Mouse (Mus musculus) hindbrain, embryonic 14.5 days (tissue): Measurements from ENCODE around the gene Tctn3. TPM values are rescaled to one million over a fixed set of nuclear protein-coding genes. Genes with fewer than 3 reads are reported as not detected.
A peak's percentile ranks its signal among the peaks of the same experiment; 100 is the strongest.
"Not testable (repeated sequence)": the region's sequence is repeated elsewhere in the genome, so short reads cannot be mapped to it uniquely, and the experiment has no call there.

Source experiments
- ATAC-seq: fragments of 200-750 bp; cut with Nextera tagmentation; 2 replicates; pipeline ENCODE4 v1.8.0; 2017; ENCODE audit warnings: moderate number of reproducible peaks, mild to moderate bottlenecking, moderate TSS enrichment, moderate library complexity; ENCODE audit not compliant: low FRiP score
- DNase-seq: peaks from one replicate; pipeline ENCODE4 v3.0.0-alpha.2; 2015; ENCODE audit warnings: low spot score
- H3K27ac ChIP-seq: fragments of 300-500 bp; sonication (generic); 2 replicates; pipeline ENCODE4 v1.5.1; 2014; ENCODE audit warnings: mild to moderate bottlenecking, moderate library complexity
- H3K27me3 ChIP-seq: fragments of 300-500 bp; sonication (generic); 2 replicates; pipeline ENCODE4 v1.6.1; 2014; ENCODE audit warnings: mild to moderate bottlenecking, low read length, mixed read lengths; ENCODE audit not compliant: control insufficient read depth, insufficient read depth
- H3K36me3 ChIP-seq: fragments of 300-500 bp; sonication (generic); replicated peaks from 2 replicates; pipeline ENCODE4 v1.6.1; 2014; ENCODE audit not compliant: control insufficient read depth, insufficient read depth
- H3K4me1 ChIP-seq: fragments of 300-500 bp; sonication (generic); replicated peaks from 2 replicates; pipeline ENCODE4 v1.6.1; 2014; ENCODE audit warnings: antibody characterized with exemption, low read length, mixed read lengths; ENCODE audit not compliant: control insufficient read depth, insufficient read depth
- H3K4me2 ChIP-seq: fragments of 300-500 bp; sonication (generic); replicated peaks from 2 replicates; pipeline ENCODE4 v1.6.1; 2014; ENCODE audit warnings: mild to moderate bottlenecking, moderate library complexity
- H3K4me3 ChIP-seq: fragments of 300-500 bp; sonication (generic); replicated peaks from 2 replicates; pipeline ENCODE4 v1.5.1; 2014; ENCODE audit warnings: mild to moderate bottlenecking, low read length
- H3K9ac ChIP-seq: fragments of 300-500 bp; sonication (generic); 2 replicates; pipeline ENCODE4 v1.6.1; 2014
- H3K9me3 ChIP-seq: fragments of 300-500 bp; sonication (generic); 2 replicates; pipeline ENCODE4 v1.6.1; 2016; ENCODE audit warnings: low read length; ENCODE audit not compliant: control insufficient read depth
- WGBS: fragments of 180-500 bp; shearing (Covaris S2); extraction: QIAGEN DNeasy Blood & Tissue Kit; methylation state at CpG from one replicate; pipeline ENCODE4 v1.1.7; 2014; 5-methylcytosine and 5-hydroxymethylcytosine counted together
- polyA plus RNA-seq: library from polyadenylated mRNA; unstranded; fragments of >200 nt; fragmentation: Nextera tagmentation; extraction: Ambion mirVana; gene quantifications from 2 replicates; pipeline ENCODE4 v1.2.1, GENCODE M21; 2014

Gene Tctn3
- polyA plus RNA-seq, 1 experiment from 2014 or later: 14.0 TPM

DNA sequence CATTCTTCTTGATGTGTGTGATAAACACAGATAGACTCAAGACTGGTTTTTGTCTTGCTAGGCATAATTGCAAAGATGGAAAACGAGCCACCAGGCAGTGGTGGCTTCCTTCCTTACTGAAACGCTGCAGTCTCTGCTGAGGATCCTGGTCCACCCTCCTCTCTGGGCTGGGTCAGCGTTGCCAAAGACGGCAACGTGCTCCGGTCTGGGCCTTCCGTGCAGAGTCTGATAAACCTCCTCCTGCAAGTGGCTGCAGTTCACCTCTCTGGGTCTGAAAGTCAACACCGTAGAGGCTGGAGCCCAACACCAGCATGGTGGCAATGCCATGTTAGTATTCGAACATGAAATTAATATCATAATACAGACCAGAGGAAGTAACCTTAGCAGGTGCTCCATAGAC is 6.8 kb downstream of the Tctn3 start:
- H3K27me3 ChIP-seq: no peaks in the 10 kb centered on the region
- peaks cover 80% of the 10 kb centered on the region for H3K36me3 ChIP-seq
- DNase-seq (no peak), ATAC-seq (no peak)
- H3K4me2 ChIP-seq: no peak overlapping the region
- H3K4me3 ChIP-seq: no peak overlapping the region
- H3K9me3 ChIP-seq: no peaks in the 10 kb centered on the region
- WGBS: 97% methylated on average over 9 of the region's 9 CpGs
- no peak overlapping the region for H3K27ac ChIP-seq
- H3K9ac ChIP-seq: no peak overlapping the region
- H3K4me1 ChIP-seq: no peaks in the 10 kb centered on the region

DNA sequence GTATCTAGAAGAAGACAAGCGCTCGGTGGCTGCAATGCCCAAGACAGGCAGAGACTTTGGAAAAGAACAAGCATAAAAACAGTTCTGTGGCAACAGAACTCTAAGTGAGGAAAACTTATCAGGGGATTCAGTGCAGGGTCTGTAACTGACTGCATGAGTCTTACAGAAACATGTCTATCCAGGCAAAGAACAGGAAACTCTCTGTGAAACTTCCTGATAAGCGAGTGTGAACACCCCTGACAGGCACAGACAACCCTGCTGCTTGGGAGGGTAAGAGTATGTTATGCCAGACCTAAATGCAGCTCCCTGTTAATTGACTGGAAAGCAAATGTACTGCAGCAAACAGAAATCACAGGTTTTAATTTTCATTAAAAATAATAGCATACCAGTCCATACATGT is 10.2 kb downstream of the Tctn3 start:
- Histone ChIP-seq H3K36me3 (peaks cover 62% of the 10 kb centered on the region), H3K27me3 (no peaks in the 10 kb centered on the region), H3K4me3 (no peak overlapping the region), H3K27ac (no peak overlapping the region), H3K9me3 (no peaks in the 10 kb centered on the region), H3K4me1 (no peaks in the 10 kb centered on the region), H3K9ac (no peak overlapping the region), H3K4me2 (no peak overlapping the region)
- no peak for ATAC-seq
- DNase-seq: no peak
- 92% methylated on average over 3 of the region's 3 CpGs for WGBS

DNA sequence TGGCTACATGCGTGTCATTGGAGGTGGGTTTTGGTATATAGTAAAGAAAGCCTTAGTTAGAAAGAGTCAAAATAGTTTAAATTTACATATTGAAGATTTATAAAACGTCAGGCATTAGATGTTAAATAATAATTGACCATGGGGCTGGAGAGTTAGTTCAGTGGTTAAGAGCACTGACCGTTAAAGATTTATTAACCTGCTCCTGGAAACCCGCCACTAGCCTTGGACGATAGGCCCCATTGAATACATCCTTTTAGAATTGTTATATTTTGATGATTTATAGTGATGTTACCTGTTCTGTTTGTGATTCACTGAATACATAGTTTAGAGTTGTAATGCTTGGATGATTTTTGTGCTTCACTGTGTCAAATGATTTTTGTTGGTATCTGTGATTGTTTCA is 11.2 kb downstream of the Tctn3 start:
- not testable (repeated sequence) for H3K4me1 ChIP-seq, H3K9me3 ChIP-seq, H3K4me2 ChIP-seq, H3K4me3 ChIP-seq, DNase-seq, ATAC-seq, H3K9ac ChIP-seq, H3K27ac ChIP-seq, H3K27me3 ChIP-seq
- WGBS: 94% methylated on average over 5 of the region's 5 CpGs
- peaks cover 62% of the 10 kb centered on the region for H3K36me3 ChIP-seq

DNA sequence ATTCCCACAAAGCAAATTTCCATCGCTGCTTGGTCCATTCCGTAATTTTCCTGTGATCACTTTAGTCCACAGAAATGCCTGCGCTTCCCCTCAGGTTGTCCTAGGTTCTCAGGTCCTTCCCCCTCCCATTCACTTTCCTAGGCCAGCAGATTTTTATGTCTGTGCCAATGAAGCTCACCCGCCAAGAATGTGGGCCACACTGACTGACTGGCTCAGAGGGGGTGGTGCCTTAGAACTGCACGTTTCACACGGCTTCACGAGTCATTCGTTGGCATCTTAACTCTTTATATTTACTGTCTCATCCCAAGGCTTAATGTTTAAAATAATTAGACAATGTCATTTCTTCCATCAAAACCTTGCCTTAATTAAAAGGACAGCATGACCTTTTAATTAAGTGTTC is 16.2 kb downstream of the Tctn3 start:
- Histone ChIP-seq H3K27me3 (no peaks in the 10 kb centered on the region), H3K4me1 (no peaks in the 10 kb centered on the region), H3K4me3 (no peak overlapping the region), H3K9me3 (no peaks in the 10 kb centered on the region), H3K27ac (no peak overlapping the region), H3K36me3 (peaks cover 40% of the 10 kb centered on the region), H3K4me2 (no peak overlapping the region), H3K9ac (no peak overlapping the region)
- DNase-seq: no peak
- WGBS: 89% methylated on average over 8 of the region's 8 CpGs
- no peak for ATAC-seq

DNA sequence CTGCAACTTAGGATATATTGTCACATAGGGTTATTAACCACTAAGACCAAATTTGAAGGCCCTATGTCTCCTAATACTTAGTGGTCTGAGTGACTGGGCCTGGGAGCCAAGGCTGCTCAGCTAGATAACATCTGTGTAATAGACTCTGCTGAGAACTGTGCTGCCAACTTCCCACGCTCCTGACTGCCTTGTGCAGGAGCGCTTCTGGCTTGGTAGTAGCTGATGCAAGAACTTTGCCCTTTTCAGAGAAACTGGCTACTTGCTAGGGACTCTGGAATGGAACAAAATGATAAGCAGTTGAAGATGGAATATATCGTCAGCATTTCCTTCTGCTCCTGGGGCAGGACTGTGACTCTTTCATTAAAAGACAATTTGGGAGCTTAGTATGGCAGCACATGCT is 16.8 kb downstream of the Tctn3 start:
- Histone ChIP-seq H3K27ac (no peak overlapping the region), H3K36me3 (peaks cover 40% of the 10 kb centered on the region), H3K4me2 (no peak overlapping the region), H3K9me3 (no peaks in the 10 kb centered on the region), H3K27me3 (no peaks in the 10 kb centered on the region), H3K4me3 (no peak overlapping the region), H3K4me1 (no peaks in the 10 kb centered on the region), H3K9ac (no peak overlapping the region)
- ATAC-seq (no peak), DNase-seq (no peak)
- 95% methylated on average over 3 of the region's 3 CpGs for WGBS

DNA sequence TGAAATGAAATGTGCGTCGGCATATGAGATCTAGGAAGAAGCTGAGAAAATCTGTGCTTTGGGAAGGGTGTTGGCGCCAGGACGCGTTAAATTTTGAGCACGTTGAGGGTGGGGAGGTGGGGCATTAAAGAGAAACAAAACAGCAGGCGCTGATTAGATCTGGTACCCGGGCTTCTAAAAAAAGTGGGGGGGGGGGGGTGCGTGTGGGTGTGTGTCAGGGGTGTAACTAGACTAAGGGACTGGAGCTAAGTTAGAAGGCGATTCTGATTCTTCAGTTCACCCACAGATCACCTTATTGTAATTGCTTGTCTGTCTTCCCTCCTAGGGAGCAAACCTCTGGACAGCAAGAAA is 22.5 kb downstream of the Tctn3 start:
- Histone ChIP-seq H3K27ac (peak overlapping the region; percentile 77), H3K9me3 (no peaks in the 10 kb centered on the region), H3K4me1 (peaks cover 22% of the 10 kb centered on the region), H3K4me3 (peak overlapping the region; percentile 61), H3K4me2 (peak overlapping the region; percentile 62), H3K9ac (peak overlapping the region; percentile 64), H3K36me3 (0 out of 2 replicates have a peak, but pooled peaks cover 20% of the 10 kb centered on the region), H3K27me3 (no peaks in the 10 kb centered on the region)
- ATAC-seq (no peak), DNase-seq (no peak)
- 0% methylated on average over 10 of the region's 10 CpGs for WGBS

- Histone ChIP-seq H3K27ac (peak overlapping the region; percentile 77), H3K36me3 (0 out of 2 replicates have a peak, but pooled peaks cover 20% of the 10 kb centered on the region), H3K4me2 (peak overlapping the region; percentile 62), H3K9me3 (no peaks in the 10 kb centered on the region), H3K9ac (peak overlapping the region; percentile 64), H3K4me1 (peaks cover 22% of the 10 kb centered on the region), H3K4me3 (peak overlapping the region; percentile 61), H3K27me3 (no peaks in the 10 kb centered on the region)
- WGBS: under 1% methylated on average over 18 of the region's 18 CpGs
- DNase-seq (peak; percentile 94), ATAC-seq (peak; percentile 72)
Measured at GRCm38 (mm10) chr19:40588847-40589529, 23.0 kb downstream of the Tctn3 start.

DNA sequence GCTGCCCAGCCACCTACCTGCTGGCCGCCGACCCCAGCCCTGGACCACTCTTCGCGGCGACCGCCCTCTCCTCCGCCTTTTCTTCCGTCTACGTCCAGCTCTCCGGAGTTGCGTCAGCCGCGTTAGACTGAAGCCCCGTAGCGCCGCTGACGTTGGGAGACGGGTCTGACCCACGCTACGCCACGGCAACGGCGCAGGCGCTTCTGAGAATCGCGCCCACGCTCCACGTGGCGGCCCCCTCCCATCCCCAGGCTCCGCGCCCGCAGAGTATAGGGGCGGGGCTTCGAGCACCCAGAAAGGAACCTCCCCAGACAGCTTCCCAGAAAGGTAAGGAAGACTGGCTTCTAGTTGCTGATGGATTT is 23.8 kb downstream of the Tctn3 start, which contains the start of gene Aldh18a1:
TSS of gene Aldh18a1 (minus strand) at position 171 of the 362 bp plus-strand sequence.
- peak within 1 kb of the TSS; percentile 62 for H3K4me2 ChIP-seq
- H3K9me3 ChIP-seq: no peaks in the 10 kb centered on the region
- H3K27ac ChIP-seq: peak within 1 kb of the TSS; percentile 77
- peak; percentile 96 for ATAC-seq
- peak within 1 kb of the TSS; percentile 64 for H3K9ac ChIP-seq
- H3K36me3 ChIP-seq: 0 out of 2 replicates have a peak, but pooled peaks cover 20% of the 10 kb centered on the region
- H3K4me3 ChIP-seq: peak within 1 kb of the TSS; percentile 61
- peaks cover 22% of the 10 kb centered on the region for H3K4me1 ChIP-seq
- under 1% methylated on average over 34 of the region's 34 CpGs for WGBS
- no peaks in the 10 kb centered on the region for H3K27me3 ChIP-seq
- DNase-seq: peak; percentile 99

GRCm38 (mm10) chr19:40587491-40588292 is 24.3 kb downstream of the Tctn3 start:
- Histone ChIP-seq H3K27me3 (no peaks in the 10 kb centered on the region), H3K27ac (peak overlapping the region; percentile 70), H3K4me1 (peaks cover 22% of the 10 kb centered on the region), H3K9ac (peak overlapping the region; percentile 64), H3K36me3 (peaks cover 24% of the 10 kb centered on the region; the same call in 1 of the 2 replicates), H3K4me2 (peak overlapping the region; percentile 62), H3K9me3 (no peaks in the 10 kb centered on the region), H3K4me3 (peak overlapping the region; percentile 61)
- DNase-seq (peak; percentile 30), ATAC-seq (no peak; the same call in 1 of the 2 replicates)
- 9% methylated on average over 19 of the region's 30 CpGs for WGBS
